Mouse (Mus musculus) heart, postnatal 25 days (tissue): ENCODE data around the gene Ccdc170. TPM values are rescaled to one million over a fixed set of nuclear protein-coding genes. Genes with fewer than 3 reads are reported as not detected.
"Not testable (repeated sequence)": the region's sequence is repeated elsewhere in the genome, so short reads cannot be mapped to it uniquely, and the experiment has no call there.

Experiments used
- DNase-seq: peaks from one replicate; pipeline ENCODE4 v3.0.0; 2022; ENCODE audit warnings: low spot score
- intact Hi-C: fragments of 180-260 bp; cut with DNase I; formaldehyde crosslinking; loops from one replicate; pipeline ENCODE4 v1.15.1; 2025
- total RNA-seq, 2 experiments: library from RNA; stranded (reverse); gene quantifications; 2 replicates each; pipeline ENCODE4 v1.2.3; 2021

The Ccdc170 gene
- total RNA-seq, 2 experiments from 2014 or later, result 0.20 to 0.21 TPM

DNA sequence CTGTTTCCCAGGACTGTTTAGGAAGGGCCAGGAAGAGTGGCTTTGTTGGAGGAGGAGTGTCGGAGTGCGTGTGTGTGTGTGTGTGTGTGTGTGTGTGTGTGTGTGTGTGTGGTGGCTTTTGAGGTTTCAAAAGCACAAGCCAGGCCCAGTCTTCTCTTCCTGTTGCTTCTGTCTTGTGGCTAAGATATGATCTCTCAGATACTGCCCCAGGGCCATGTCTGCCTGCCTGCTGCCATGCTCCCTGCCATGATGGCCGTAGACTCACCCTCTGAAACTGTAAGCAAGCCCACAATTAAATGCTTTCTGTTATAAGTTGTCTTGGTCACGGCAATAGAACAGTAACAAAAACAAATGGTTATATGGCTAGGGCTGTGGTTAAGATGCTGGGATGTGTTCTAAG is 114.9 kb downstream of the Ccdc170 start:
- intact Hi-C loops, result loop anchor here (5.0 kb wide), 1 partner anchor 565 kb away; no protein-coding TSS in a partner anchor
- no peak for DNase-seq

GRCm38 (mm10) chr10:4598244-4598842 is 116.0 kb downstream of the Ccdc170 start:
- intact Hi-C loops, result loop anchor here (5.0 kb wide), 1 partner anchor 564 kb away; no protein-coding TSS in a partner anchor
- DNase-seq, result no peak

DNA sequence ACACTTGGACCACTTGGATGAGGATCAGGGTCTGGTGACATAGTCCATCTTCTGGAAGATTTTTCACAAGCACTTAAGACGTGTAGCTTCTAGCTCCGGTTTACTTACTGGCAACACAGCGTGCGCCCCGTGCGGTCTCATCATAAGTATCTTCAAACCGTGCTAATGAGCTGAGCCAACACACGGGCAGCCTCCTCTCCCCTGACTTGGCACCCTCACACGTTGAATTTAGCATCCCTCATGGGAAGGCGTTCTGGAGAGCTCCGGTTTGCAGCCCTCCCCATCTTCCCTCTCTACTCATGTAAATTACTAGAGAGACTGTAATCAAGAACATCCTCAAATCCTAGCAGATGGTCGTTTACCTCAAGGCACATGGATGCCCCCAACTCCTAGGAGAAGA is 116.6 kb downstream of the Ccdc170 start:
- no peak for DNase-seq
- intact Hi-C loops, result loop anchor here (5.0 kb wide), 1 partner anchor 563 kb away; no protein-coding TSS in a partner anchor

- intact Hi-C loops, result loop anchor here (5.0 kb wide), 1 partner anchor 563 kb away; no protein-coding TSS in a partner anchor
- no peak for DNase-seq
Measured at GRCm38 (mm10) chr10:4599591-4599990, 117.3 kb downstream of the Ccdc170 start.

DNA sequence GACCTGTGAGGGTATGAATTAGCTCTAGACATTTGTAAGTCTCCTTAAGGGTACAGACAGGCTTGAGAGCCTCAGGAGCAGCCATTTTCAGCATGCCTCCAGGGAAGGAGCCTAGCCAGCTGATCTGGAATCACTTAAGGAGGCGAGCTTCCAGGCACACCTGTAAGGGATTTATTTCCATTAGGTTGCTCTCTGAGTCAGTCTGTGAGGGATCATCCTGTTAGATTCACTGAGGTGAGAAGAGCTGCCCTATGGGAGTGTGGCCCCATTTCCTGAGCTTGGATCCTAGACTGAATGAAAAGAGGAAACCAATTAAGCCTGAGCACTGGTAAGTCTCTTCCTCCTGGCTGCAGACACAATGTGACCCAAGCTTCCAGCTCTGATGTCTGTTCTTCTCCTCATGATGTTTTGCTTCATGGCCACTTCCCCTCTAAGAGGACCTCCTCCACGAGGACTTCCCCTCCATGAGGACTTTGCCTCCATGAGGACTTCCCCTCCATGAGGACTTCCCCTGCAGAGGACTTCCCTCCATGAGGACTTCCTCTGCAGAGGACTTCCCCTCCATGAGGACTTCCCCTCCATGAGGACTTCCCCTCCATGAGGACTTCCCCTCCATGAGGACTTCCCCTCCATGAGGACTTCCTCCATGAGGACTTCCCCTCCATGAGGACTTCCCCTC is 118.6 kb downstream of the Ccdc170 start:
- intact Hi-C loops, result no loop called here
- DNase-seq, result no peak

DNA sequence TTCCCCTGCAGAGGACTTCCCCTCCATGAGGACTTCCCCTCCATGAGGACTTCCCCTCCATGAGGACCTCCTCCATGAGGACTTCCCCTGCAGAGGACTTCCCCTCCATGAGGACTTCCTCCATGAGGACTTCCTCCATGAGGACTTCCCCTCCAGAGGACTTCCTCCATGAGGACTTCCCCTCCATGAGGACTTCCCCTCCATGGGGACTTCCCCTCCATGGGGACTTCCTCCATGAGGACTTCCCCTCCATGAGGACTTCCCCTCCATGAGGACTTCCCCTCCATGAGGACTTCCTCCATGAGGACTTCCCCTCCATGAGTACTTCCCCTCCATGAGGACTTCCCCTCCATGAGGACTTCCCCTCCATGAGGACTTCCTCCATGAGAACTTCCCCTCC is 119.3 kb downstream of the Ccdc170 start:
- intact Hi-C loops, DNase-seq: not testable (repeated sequence)

DNA sequence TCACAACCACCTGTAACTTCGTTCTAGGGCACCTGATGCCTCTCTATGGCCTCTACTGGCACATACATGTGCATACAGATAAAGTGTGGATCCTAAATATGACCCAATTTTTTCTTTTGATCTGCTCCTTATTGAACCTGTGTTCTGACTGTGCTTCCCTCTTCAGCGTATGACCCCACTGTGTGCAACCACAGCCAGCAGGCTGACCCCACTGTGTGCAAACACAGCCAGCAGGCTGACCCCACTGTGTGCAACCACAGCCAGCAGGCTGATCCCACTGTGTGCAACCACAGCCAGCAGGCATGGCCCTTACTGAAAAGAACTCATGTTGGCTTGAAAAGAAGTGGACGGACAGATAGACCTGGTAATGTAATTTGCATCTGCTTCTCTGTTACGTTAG is 120.2 kb downstream of the Ccdc170 start:
- intact Hi-C loops, result no loop called here

DNA sequence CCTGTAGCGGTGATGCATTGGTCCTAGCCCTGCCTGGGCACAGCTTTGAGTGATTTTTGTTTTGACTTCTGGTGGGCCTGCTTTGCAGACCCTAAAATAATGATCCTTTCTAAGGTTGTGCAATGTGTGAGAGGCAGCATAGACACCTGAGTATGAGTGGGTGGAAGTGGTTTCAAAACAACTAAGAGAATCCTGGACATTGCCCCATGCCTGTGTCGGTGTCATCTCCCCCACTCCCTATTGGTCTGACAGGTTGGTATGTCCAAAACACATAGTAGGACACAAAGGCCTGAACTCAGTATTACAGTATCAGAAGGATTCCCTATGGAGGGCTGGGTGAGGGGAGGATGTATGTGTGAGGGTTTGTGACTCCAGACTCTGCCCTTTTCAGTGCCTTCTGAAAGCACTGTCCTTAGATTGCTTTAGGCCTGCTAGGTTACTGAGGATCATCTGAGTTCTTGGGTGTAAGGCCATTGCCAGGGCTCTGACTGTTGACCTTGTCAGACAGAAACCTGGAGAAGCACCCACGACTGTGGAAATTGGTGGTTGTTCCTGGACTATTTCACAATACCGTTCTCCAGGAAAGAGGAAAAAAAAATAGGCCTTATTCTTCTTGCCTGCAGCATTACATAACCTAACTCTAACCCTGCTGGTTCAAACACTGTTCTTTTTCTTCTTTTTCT is 122.4 kb downstream of the Ccdc170 start:
- DNase-seq, result no peak
- intact Hi-C loops, result no loop called here

More for the DNA sequence above, 120.2 kb downstream of the Ccdc170 start:
- DNase-seq, result no peak

GRCm38 (mm10) chr10:4610234-4610633 is 127.9 kb downstream of the Ccdc170 start:
- no peak for DNase-seq
- intact Hi-C loops, result no loop called here

DNA sequence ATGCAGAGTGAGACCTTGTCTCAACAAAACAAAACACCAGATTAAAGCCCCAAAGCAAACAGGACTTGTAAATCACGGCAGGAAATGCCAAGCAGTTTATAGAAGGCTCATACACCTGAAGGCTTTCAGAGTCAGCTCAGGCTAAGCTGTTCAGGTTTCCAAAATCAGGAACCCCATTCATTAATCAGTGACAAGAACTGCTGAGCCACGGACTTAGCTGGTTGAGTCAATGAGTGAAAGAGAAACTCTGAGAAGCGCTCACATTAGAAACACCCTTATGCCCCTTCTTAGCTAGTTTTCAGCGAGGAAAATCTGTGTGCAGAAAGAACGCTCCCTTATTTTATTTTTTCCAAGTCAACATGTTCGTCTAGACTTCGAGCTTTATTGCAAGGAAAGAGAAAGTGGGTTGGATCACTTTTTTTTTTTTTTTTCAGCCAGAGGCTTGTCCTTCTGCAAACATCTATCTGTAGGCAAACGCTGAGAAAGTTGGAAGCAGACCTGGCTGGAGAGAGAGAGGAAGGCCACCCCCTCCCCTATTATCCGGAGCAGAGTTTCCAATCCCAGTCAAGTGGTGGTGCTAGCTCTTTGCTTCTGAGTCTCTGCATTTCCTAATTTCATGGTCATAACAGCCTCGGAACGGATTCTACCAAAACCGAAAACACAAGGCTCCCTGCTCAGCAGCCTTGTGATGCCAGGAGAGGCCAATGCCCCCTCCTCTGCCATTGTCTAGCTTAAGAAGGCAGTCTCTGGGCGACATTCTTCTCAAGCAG is 129.3 kb downstream of the Ccdc170 start, which contains the start of gene Esr1:
Esr1 (plus strand) TSS at position 208 of the 770 bp plus-strand sequence.
- intact Hi-C loops, result no loop called here
- DNase-seq, result no peak

Other genes with a start within 250 kb of the Ccdc170 start
- 10 to 100 TPM; 23.7 to 25.3 TPM for gene Akap12, start 216.1 kb upstream of the Ccdc170 start, total RNA-seq
- 1 to 10 TPM; 6.0 to 6.3 TPM for gene Zbtb2, start 94.4 kb upstream of the Ccdc170 start, total RNA-seq
- 10 to 100 TPM; 52.3 to 58.5 TPM for gene Rmnd1, start 50.1 kb upstream of the Ccdc170 start, total RNA-seq
- 1 to 10 TPM; 7.1 to 8.5 TPM for gene Armt1, start 50.0 kb upstream of the Ccdc170 start, total RNA-seq
- under 1 TPM; 0.67 to 0.99 TPM for gene Esr1, start 129.1 kb downstream of the Ccdc170 start, total RNA-seq